Mouse (Mus musculus): ENCODE measurements around the gene Pdzd7.

Pdzd7 gene

GRCm38 (mm10) chr19:44985159-44985988 is 60.1 kb downstream of the Pdzd7 start:
- DNase-seq (ENCODE audit: low read depth, low spot score), result no peak

GRCm38 (mm10) chr19:44984420-44984819 is 61.1 kb downstream of the Pdzd7 start:
- no peak for DNase-seq (ENCODE audit: low read depth, low spot score)

GRCm38 (mm10) chr19:44983366-44983765 is 62.2 kb downstream of the Pdzd7 start:
- no peak for DNase-seq (ENCODE audit: low read depth, low spot score)

GRCm38 (mm10) chr19:44982477-44983115 is 62.9 kb downstream of the Pdzd7 start:
- no peak for DNase-seq (ENCODE audit: low read depth, low spot score)

- no peak for DNase-seq (ENCODE audit: low read depth, low spot score)
Observed at GRCm38 (mm10) chr19:44980787-44981186, 64.7 kb downstream of the Pdzd7 start.

- DNase-seq (ENCODE audit: low read depth, low spot score), result no peak
Observed at GRCm38 (mm10) chr19:44977148-44977547, 68.4 kb downstream of the Pdzd7 start.
